Mouse (Mus musculus) limb, embryonic 14.5 days (tissue): ENCODE results near the gene Pias4. TPM values are rescaled to one million over a fixed set of nuclear protein-coding genes. Genes with fewer than 3 reads are reported as not detected.

ENCODE experiments used
- ATAC-seq: fragments of 200-750 bp; cut with Nextera tagmentation; 2 replicates; pipeline ENCODE4 v1.8.0; 2017; ENCODE audit warnings: low read depth, moderate number of reproducible peaks, moderate TSS enrichment; ENCODE audit not compliant: low FRiP score
- DNase-seq: peaks from one replicate; pipeline ENCODE4 v3.0.0-alpha.2; 2015; ENCODE audit warnings: low spot score
- H3K27ac ChIP-seq: fragments of 300-500 bp; sonication (generic); replicated peaks from 2 replicates; pipeline ENCODE4 v1.5.1; 2014; ENCODE audit warnings: low read depth, mild to moderate bottlenecking, low read length, moderate library complexity, mixed read lengths
- H3K27me3 ChIP-seq: fragments of 300-500 bp; sonication (generic); 2 replicates; pipeline ENCODE4 v1.6.1; 2014; ENCODE audit warnings: low read length, mixed read lengths; ENCODE audit not compliant: control insufficient read depth, insufficient read depth
- H3K36me3 ChIP-seq: fragments of 300-500 bp; sonication (generic); 2 replicates; pipeline ENCODE4 v1.6.1; 2014; ENCODE audit warnings: mild to moderate bottlenecking, low read length, moderate library complexity, mixed read lengths; ENCODE audit not compliant: control insufficient read depth, insufficient read depth
- H3K4me1 ChIP-seq: fragments of 300-500 bp; sonication (generic); 2 replicates; pipeline ENCODE4 v1.6.1; 2014; ENCODE audit warnings: antibody characterized with exemption, low read length, mixed read lengths; ENCODE audit not compliant: control insufficient read depth, insufficient read depth
- H3K4me2 ChIP-seq: fragments of 300-500 bp; sonication (generic); replicated peaks from 2 replicates; pipeline ENCODE4 v1.6.1; 2014; ENCODE audit warnings: low read depth, mild to moderate bottlenecking, low read length, moderate library complexity; ENCODE audit not compliant: severe bottlenecking
- H3K4me3 ChIP-seq: fragments of 300-500 bp; sonication (generic); replicated peaks from 2 replicates; pipeline ENCODE4 v1.5.1; 2014; ENCODE audit warnings: low read length
- H3K9ac ChIP-seq: fragments of 300-500 bp; sonication (generic); 2 replicates; pipeline ENCODE4 v1.6.1; 2014; ENCODE audit warnings: mild to moderate bottlenecking, low read depth, low read length, moderate library complexity; ENCODE audit not compliant: severe bottlenecking
- H3K9me3 ChIP-seq: fragments of 300-500 bp; sonication (generic); 2 replicates; pipeline ENCODE4 v1.6.1; 2016; ENCODE audit warnings: low read length; ENCODE audit not compliant: control insufficient read depth
- POLR2A ChIP-seq: fragments of 200-500 bp; IDR thresholded peaks from 2 replicates; pipeline ENCODE4 v1.8.0; 2012; ENCODE audit warnings: inconsistent platforms, mild to moderate bottlenecking, moderate library complexity, borderline replicate concordance; ENCODE audit not compliant: insufficient read depth, insufficient read length; ENCODE audit errors: extremely low read depth
- WGBS: fragments of 180-500 bp; shearing (Covaris S2); extraction: QIAGEN DNeasy Blood & Tissue Kit; methylation state at CpG from one replicate; pipeline ENCODE4 v1.1.7; 2014; 5-methylcytosine and 5-hydroxymethylcytosine counted together
- microRNA-seq: library from miRNA; unstranded; fragments of <30 nt; microRNA quantifications from one replicate; pipeline ENCODE4, GENCODE M21; 2016
- polyA plus RNA-seq, 2 experiments: library from polyadenylated mRNA; depleted of rRNA in 1 of 2; stranded (reverse) in 1 of 2; unstranded in 1 of 2; fragments of >200 nt; fragmentation: Nextera tagmentation in 1 of 2; extraction: Ambion mirVana in 1 of 2; gene quantifications; 2 replicates each; pipeline versions ENCODE4 v1.2.1 to v1.2.3; 2012 to 2014

The Pias4 gene
- polyA plus RNA-seq, 2 experiments = 35.1 to 40.4 TPM

DNA sequence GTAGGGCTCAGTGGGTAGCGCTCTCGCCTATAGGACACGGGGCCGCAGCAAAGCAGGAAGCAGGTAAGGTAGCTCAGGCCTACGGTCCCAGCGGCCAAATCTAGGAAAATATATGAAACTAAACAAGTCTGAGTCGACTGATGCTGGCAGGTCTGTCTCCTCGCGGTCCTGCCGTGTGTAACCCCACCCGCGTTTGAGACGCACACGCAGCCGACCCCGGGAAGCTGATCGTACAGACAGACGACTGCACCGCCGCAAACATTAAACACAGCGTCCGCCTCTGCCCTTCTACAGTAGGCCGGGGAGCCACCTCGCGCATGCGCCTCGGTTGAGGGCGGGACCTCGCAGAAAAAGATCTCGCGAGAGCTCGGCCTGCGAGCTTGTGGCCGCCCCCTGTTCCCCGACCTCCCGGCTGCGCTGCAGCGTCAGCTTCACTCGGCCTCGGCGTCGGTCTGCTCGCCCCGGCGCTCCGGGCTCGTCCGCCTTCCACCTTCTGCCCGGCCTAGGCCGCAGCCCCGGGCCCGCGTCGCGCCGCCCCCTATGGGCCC, 62.1 kb downstream of the Pias4 start, which contains the start of gene Map2k2:
Map2k2 (plus strand) TSS at position 351 of the 548 bp plus-strand sequence.
- Histone ChIP-seq H3K27me3 (no peaks in the 10 kb centered on the region), H3K4me3 (peak within 1 kb of the TSS; percentile 95), H3K36me3 (peaks cover 28% of the 10 kb centered on the region), H3K9ac (peak within 1 kb of the TSS; percentile 96), H3K4me1 (peaks cover 17% of the 10 kb centered on the region), H3K27ac (peak within 1 kb of the TSS; percentile 98), H3K9me3 (no peaks in the 10 kb centered on the region), H3K4me2 (peak within 1 kb of the TSS; percentile 81)
- ATAC-seq (peak; percentile 94), DNase-seq (peak; percentile 97)
- 0% methylated on average over 50 of the region's 56 CpGs for WGBS
- TF ChIP-seq POLR2A = peak; percentile 92; the same call in 1 of the 2 replicates

Small RNA genes lying within 50 kb of the gene (microRNA-seq; reads per million reads assigned to microRNA genes)
- not detected for gene Mir5615-1
- gene Mir5615-2 = not detected

Other genes with a start within 250 kb of the Pias4 start
Only the 30 nearest of the 32 such genes appear.
- 7.6 and 7.9 TPM in 2 replicates for gene Gng7, start 153.0 kb downstream of the Pias4 start, polyA plus RNA-seq (2012; rRNA removed)
- gene Gng7, start 153.0 kb downstream of the Pias4 start, polyA plus RNA-seq (2014; fragmentation: Nextera tagmentation; extraction: Ambion mirVana) = 6.5 and 7.2 TPM in 2 replicates
- gene Diras1, start 142.3 kb downstream of the Pias4 start, polyA plus RNA-seq (2012; rRNA removed) = 0.13 and 0.20 TPM in 2 replicates
- not detected in 2 replicates for gene Diras1, start 142.3 kb downstream of the Pias4 start, polyA plus RNA-seq (2014; fragmentation: Nextera tagmentation; extraction: Ambion mirVana)
- gene Slc39a3, start 130.5 kb downstream of the Pias4 start, polyA plus RNA-seq (2012; rRNA removed) = 25.9 and 33.0 TPM in 2 replicates
- 12.8 and 14.8 TPM in 2 replicates for gene Slc39a3, start 130.5 kb downstream of the Pias4 start, polyA plus RNA-seq (2014; fragmentation: Nextera tagmentation; extraction: Ambion mirVana)
- 205 and 263 TPM in 2 replicates for gene Sgta, start 107.7 kb downstream of the Pias4 start, polyA plus RNA-seq (2012; rRNA removed)
- 176 and 192 TPM in 2 replicates for gene Sgta, start 107.7 kb downstream of the Pias4 start, polyA plus RNA-seq (2014; fragmentation: Nextera tagmentation; extraction: Ambion mirVana)
- 79.0 and 93.4 TPM in 2 replicates for gene Thop1, start 97.9 kb downstream of the Pias4 start, polyA plus RNA-seq (2012; rRNA removed)
- 52.4 and 54.1 TPM in 2 replicates for gene Thop1, start 97.9 kb downstream of the Pias4 start, polyA plus RNA-seq (2014; fragmentation: Nextera tagmentation; extraction: Ambion mirVana)
- 0.44 and 0.54 TPM in 2 replicates for gene Creb3l3, start 69.0 kb downstream of the Pias4 start, polyA plus RNA-seq (2012; rRNA removed)
- 0.58 and 0.74 TPM in 2 replicates for gene Creb3l3, start 69.0 kb downstream of the Pias4 start, polyA plus RNA-seq (2014; fragmentation: Nextera tagmentation; extraction: Ambion mirVana)
- gene Map2k2, start 62.0 kb downstream of the Pias4 start, polyA plus RNA-seq (2012; rRNA removed) = 165 and 176 TPM in 2 replicates
- gene Map2k2, start 62.0 kb downstream of the Pias4 start, polyA plus RNA-seq (2014; fragmentation: Nextera tagmentation; extraction: Ambion mirVana) = 176 and 199 TPM in 2 replicates
- gene Zbtb7a, start 32.7 kb downstream of the Pias4 start, polyA plus RNA-seq (2012; rRNA removed) = 17.7 and 21.0 TPM in 2 replicates
- 30.6 and 35.9 TPM in 2 replicates for gene Zbtb7a, start 32.7 kb downstream of the Pias4 start, polyA plus RNA-seq (2014; fragmentation: Nextera tagmentation; extraction: Ambion mirVana)
- 1,329 and 1,559 TPM in 2 replicates for gene Eef2, start 8.7 kb upstream of the Pias4 start, polyA plus RNA-seq (2012; rRNA removed)
- gene Eef2, start 8.7 kb upstream of the Pias4 start, polyA plus RNA-seq (2014; fragmentation: Nextera tagmentation; extraction: Ambion mirVana) = 544 and 581 TPM in 2 replicates
- gene Dapk3, start 15.1 kb upstream of the Pias4 start, polyA plus RNA-seq (2012; rRNA removed) = 73.0 and 81.8 TPM in 2 replicates
- gene Dapk3, start 15.1 kb upstream of the Pias4 start, polyA plus RNA-seq (2014; fragmentation: Nextera tagmentation; extraction: Ambion mirVana) = 57.7 and 60.9 TPM in 2 replicates
- not detected in 2 replicates for gene 4930442H23Rik, start 15.9 kb upstream of the Pias4 start, polyA plus RNA-seq (2012; rRNA removed)
- gene 4930442H23Rik, start 15.9 kb upstream of the Pias4 start, polyA plus RNA-seq (2014; fragmentation: Nextera tagmentation; extraction: Ambion mirVana) = not detected in 2 replicates
- 0.31 and 0.43 TPM in 2 replicates for gene Nmrk2, start 34.1 kb upstream of the Pias4 start, polyA plus RNA-seq (2012; rRNA removed)
- 0.64 and 0.87 TPM in 2 replicates for gene Nmrk2, start 34.1 kb upstream of the Pias4 start, polyA plus RNA-seq (2014; fragmentation: Nextera tagmentation; extraction: Ambion mirVana)
- 0.67 and 0.74 TPM in 2 replicates for gene Atcay, start 62.9 kb upstream of the Pias4 start, polyA plus RNA-seq (2012; rRNA removed)
- gene Atcay, start 62.9 kb upstream of the Pias4 start, polyA plus RNA-seq (2014; fragmentation: Nextera tagmentation; extraction: Ambion mirVana) = 0.25 TPM in 1 of 2 replicates, not detected in the other
- 39.7 and 44.7 TPM in 2 replicates for gene Zfr2, start 65.2 kb upstream of the Pias4 start, polyA plus RNA-seq (2012; rRNA removed)
- gene Zfr2, start 65.2 kb upstream of the Pias4 start, polyA plus RNA-seq (2014; fragmentation: Nextera tagmentation; extraction: Ambion mirVana) = 9.7 and 10.5 TPM in 2 replicates
- gene Matk, start 85.0 kb upstream of the Pias4 start, polyA plus RNA-seq (2012; rRNA removed) = 9.9 and 10.6 TPM in 2 replicates
- 5.9 and 6.8 TPM in 2 replicates for gene Matk, start 85.0 kb upstream of the Pias4 start, polyA plus RNA-seq (2014; fragmentation: Nextera tagmentation; extraction: Ambion mirVana)
- 93.0 and 124 TPM in 2 replicates for gene Mrpl54, start 99.0 kb upstream of the Pias4 start, polyA plus RNA-seq (2012; rRNA removed)
- gene Mrpl54, start 99.0 kb upstream of the Pias4 start, polyA plus RNA-seq (2014; fragmentation: Nextera tagmentation; extraction: Ambion mirVana) = 200 and 202 TPM in 2 replicates
- 77.9 and 102 TPM in 2 replicates for gene Apba3, start 99.0 kb upstream of the Pias4 start, polyA plus RNA-seq (2012; rRNA removed)
- 58.2 and 59.2 TPM in 2 replicates for gene Apba3, start 99.0 kb upstream of the Pias4 start, polyA plus RNA-seq (2014; fragmentation: Nextera tagmentation; extraction: Ambion mirVana)
- gene Tjp3, start 123.7 kb upstream of the Pias4 start, polyA plus RNA-seq (2012; rRNA removed) = 2.8 and 3.5 TPM in 2 replicates
- gene Tjp3, start 123.7 kb upstream of the Pias4 start, polyA plus RNA-seq (2014; fragmentation: Nextera tagmentation; extraction: Ambion mirVana) = 5.2 and 6.4 TPM in 2 replicates
- 70.4 and 93.4 TPM in 2 replicates for gene Pip5k1c, start 125.0 kb upstream of the Pias4 start, polyA plus RNA-seq (2012; rRNA removed)
- gene Pip5k1c, start 125.0 kb upstream of the Pias4 start, polyA plus RNA-seq (2014; fragmentation: Nextera tagmentation; extraction: Ambion mirVana) = 53.0 and 60.4 TPM in 2 replicates
- 46.5 and 50.0 TPM in 2 replicates for gene Cactin, start 153.2 kb upstream of the Pias4 start, polyA plus RNA-seq (2012; rRNA removed)
- gene Cactin, start 153.2 kb upstream of the Pias4 start, polyA plus RNA-seq (2014; fragmentation: Nextera tagmentation; extraction: Ambion mirVana) = 25.3 and 33.9 TPM in 2 replicates
- gene Tbxa2r, start 160.8 kb upstream of the Pias4 start, polyA plus RNA-seq (2012; rRNA removed) = 9.2 and 13.7 TPM in 2 replicates
- gene Tbxa2r, start 160.8 kb upstream of the Pias4 start, polyA plus RNA-seq (2014; fragmentation: Nextera tagmentation; extraction: Ambion mirVana) = 8.5 and 10.8 TPM in 2 replicates
- gene Gipc3, start 175.3 kb upstream of the Pias4 start, polyA plus RNA-seq (2012; rRNA removed) = 0.09 and 0.12 TPM in 2 replicates
- 0.06 TPM in 2 replicates for gene Gipc3, start 175.3 kb upstream of the Pias4 start, polyA plus RNA-seq (2014; fragmentation: Nextera tagmentation; extraction: Ambion mirVana)
- 135 and 137 TPM in 2 replicates for gene Hmg20b, start 182.6 kb upstream of the Pias4 start, polyA plus RNA-seq (2012; rRNA removed)
- gene Hmg20b, start 182.6 kb upstream of the Pias4 start, polyA plus RNA-seq (2014; fragmentation: Nextera tagmentation; extraction: Ambion mirVana) = 92.9 and 104 TPM in 2 replicates
- gene Mfsd12, start 189.6 kb upstream of the Pias4 start, polyA plus RNA-seq (2012; rRNA removed) = 12.0 and 18.5 TPM in 2 replicates
- gene Mfsd12, start 189.6 kb upstream of the Pias4 start, polyA plus RNA-seq (2014; fragmentation: Nextera tagmentation; extraction: Ambion mirVana) = 6.8 and 8.0 TPM in 2 replicates
- 0.43 and 0.95 TPM in 2 replicates for gene 4930404N11Rik, start 197.9 kb upstream of the Pias4 start, polyA plus RNA-seq (2012; rRNA removed)
- 0.37 and 0.41 TPM in 2 replicates for gene 4930404N11Rik, start 197.9 kb upstream of the Pias4 start, polyA plus RNA-seq (2014; fragmentation: Nextera tagmentation; extraction: Ambion mirVana)
- gene Fzr1, start 210.6 kb upstream of the Pias4 start, polyA plus RNA-seq (2012; rRNA removed) = 109 and 142 TPM in 2 replicates
- gene Fzr1, start 210.6 kb upstream of the Pias4 start, polyA plus RNA-seq (2014; fragmentation: Nextera tagmentation; extraction: Ambion mirVana) = 92.8 and 95.5 TPM in 2 replicates
- 54.3 and 66.7 TPM in 2 replicates for gene Dohh, start 216.5 kb upstream of the Pias4 start, polyA plus RNA-seq (2012; rRNA removed)
- 60.0 and 63.7 TPM in 2 replicates for gene Dohh, start 216.5 kb upstream of the Pias4 start, polyA plus RNA-seq (2014; fragmentation: Nextera tagmentation; extraction: Ambion mirVana)
- gene Gm48551, start 216.5 kb upstream of the Pias4 start, polyA plus RNA-seq (2012; rRNA removed) = 4.3 and 5.0 TPM in 2 replicates
- 1.1 and 2.9 TPM in 2 replicates for gene Gm48551, start 216.5 kb upstream of the Pias4 start, polyA plus RNA-seq (2014; fragmentation: Nextera tagmentation; extraction: Ambion mirVana)
- gene Gm48552, start 221.1 kb upstream of the Pias4 start, polyA plus RNA-seq (2012; rRNA removed) = 6.8 and 9.5 TPM in 2 replicates
- 0.99 and 1.2 TPM in 2 replicates for gene Gm48552, start 221.1 kb upstream of the Pias4 start, polyA plus RNA-seq (2014; fragmentation: Nextera tagmentation; extraction: Ambion mirVana)
- 7.5 and 7.8 TPM in 2 replicates for gene Smim24, start 225.1 kb upstream of the Pias4 start, polyA plus RNA-seq (2012; rRNA removed)
- 4.3 and 4.6 TPM in 2 replicates for gene Smim24, start 225.1 kb upstream of the Pias4 start, polyA plus RNA-seq (2014; fragmentation: Nextera tagmentation; extraction: Ambion mirVana)